Mouse (Mus musculus) ES-E14 (cell line): ENCODE measurements at regions not wholly inside any gene's neighbourhood (a gene's known extent, or its start where the extent isn't known, plus 50 kb on each side); places are given as distances from the start of the nearest gene placed in this dataset.

ENCODE experiments used
- DNase-seq: peaks from one replicate; pipeline ENCODE4 v3.0.0-alpha.2; 2013; ENCODE audit warnings: low read depth, low spot score
- H3K27ac ChIP-seq: 2 replicates; pipeline ENCODE4 v1.5.1; 2012; ENCODE audit warnings: low read depth, mild to moderate bottlenecking, low read length, moderate library complexity, mixed read lengths; ENCODE audit not compliant: poor library complexity, insufficient read depth, severe bottlenecking
- H3K36me3 ChIP-seq: 2 replicates; pipeline ENCODE4 v1.6.1; 2012; ENCODE audit warnings: mild to moderate bottlenecking, low read length, moderate library complexity, mixed read lengths; ENCODE audit not compliant: control insufficient read depth, poor library complexity, insufficient read depth, severe bottlenecking
- H3K4me1 ChIP-seq, 2 experiments: fragments of 150-350 bp in 1 of 2; sonication (generic) in 1 of 2; 2 replicates each; pipeline ENCODE4 v1.6.1; 2012; ENCODE audit warnings: low read length in 2 of 2, mild to moderate bottlenecking in 1 of 2, mixed read lengths in 1 of 2; ENCODE audit not compliant: control insufficient read depth in 2 of 2, insufficient read depth in 2 of 2, poor library complexity in 1 of 2
- H3K4me3 ChIP-seq, 2 experiments: fragments of 150-350 bp in 1 of 2; sonication (generic) in 1 of 2; 2 replicates each; pipeline ENCODE4 v1.5.1; 2012; ENCODE audit warnings: low read length in 2 of 2, low read depth in 1 of 2, mild to moderate bottlenecking in 1 of 2, mixed read lengths in 1 of 2; ENCODE audit not compliant: insufficient read depth in 1 of 2, poor library complexity in 1 of 2, severe bottlenecking in 1 of 2
- H3K9ac ChIP-seq: 2 replicates; pipeline ENCODE4 v1.6.1; 2012; ENCODE audit warnings: low read depth, mild to moderate bottlenecking, low read length, mixed read lengths; ENCODE audit not compliant: poor library complexity, insufficient read depth, severe bottlenecking
- H3K9me3 ChIP-seq: fragments of 150-350 bp; sonication (generic); 2 replicates; pipeline ENCODE4 v1.6.1; 2012; ENCODE audit warnings: low read depth, mild to moderate bottlenecking, low read length; ENCODE audit not compliant: control insufficient read depth, insufficient read depth
- CHD2 ChIP-seq: IDR thresholded peaks from 2 replicates; pipeline ENCODE4 v1.6.1; 2014; ENCODE audit warnings: mild to moderate bottlenecking, low read depth, low read length, inconsistent platforms
- HCFC1 ChIP-seq: IDR thresholded peaks from 2 replicates; pipeline ENCODE4 v1.6.1; 2012; ENCODE audit warnings: low read length, inconsistent platforms, borderline replicate concordance; ENCODE audit not compliant: insufficient read depth
- MAFK ChIP-seq: IDR thresholded peaks from 2 replicates; pipeline ENCODE4 v1.6.1; 2014; ENCODE audit warnings: mild to moderate bottlenecking, low read depth, low read length, inconsistent platforms; ENCODE audit not compliant: insufficient read depth
- ZC3H11A ChIP-seq: IDR thresholded peaks from 2 replicates; pipeline ENCODE4 v1.6.1; 2012; ENCODE audit warnings: low read depth, mild to moderate bottlenecking, inconsistent platforms, low read length, borderline replicate concordance
- ZNF384 ChIP-seq: IDR thresholded peaks from 2 replicates; pipeline ENCODE4 v1.6.1; 2012; ENCODE audit warnings: low read depth, low read length, inconsistent platforms
- in situ Hi-C, 2 experiments: fragments of 600-800 bp; cut with MboI; formaldehyde crosslinking; loops; one replicate each; pipeline ENCODE4 v1.15.1; 2025; ENCODE audit warnings: low sequenced_read_pairs in 2 of 2, inconsistent platforms in 1 of 2; ENCODE audit not compliant: unreplicated experiment in 2 of 2

GRCm38 (mm10) chr10:19177414-19177813, 162.0 kb upstream of the Tnfaip3 start:
- in situ Hi-C loops: no loop called here
- no peak for TF ChIP-seq MAFK
- TF ChIP-seq CHD2: no peak
- no peak for TF ChIP-seq ZC3H11A
- no peak for TF ChIP-seq ZNF384
- no peak for TF ChIP-seq HCFC1
- H3K36me3 ChIP-seq: no peaks in the 10 kb centered on the region
- no peaks in the 10 kb centered on the region for H3K9me3 ChIP-seq
- H3K4me1 ChIP-seq: peaks cover 0 to 6% of the 10 kb centered on the region in 2 experiments; a peak in 1 of 4 replicates
- H3K9ac ChIP-seq: no peak overlapping the region
- H3K27ac ChIP-seq: no peak overlapping the region
- no peak overlapping the region for H3K4me3 ChIP-seq
- no peak for DNase-seq

DNA sequence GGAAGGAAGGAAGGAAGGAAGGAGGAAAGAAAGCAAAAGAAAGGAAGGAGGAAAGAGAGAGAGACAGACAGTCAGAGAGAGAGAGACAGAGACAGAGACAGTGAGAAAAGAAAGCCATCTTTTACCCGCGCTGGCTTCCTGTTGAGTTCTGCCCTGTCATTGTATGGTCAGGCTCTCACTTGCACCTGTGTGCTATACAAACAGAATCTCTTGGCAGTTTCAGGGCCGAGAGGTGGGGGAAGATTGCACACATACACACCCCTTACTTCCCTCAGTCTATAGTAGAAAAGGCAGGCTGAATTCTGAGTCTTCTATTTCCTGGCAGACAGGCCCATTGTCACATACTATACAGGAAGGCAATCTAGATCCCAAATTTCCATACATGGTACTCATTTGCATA, 160.8 kb upstream of the Tnfaip3 start:
- H3K27ac ChIP-seq: no peak overlapping the region
- no peak for DNase-seq
- H3K9me3 ChIP-seq: no peaks in the 10 kb centered on the region
- no peak overlapping the region for H3K9ac ChIP-seq
- H3K36me3 ChIP-seq: no peaks in the 10 kb centered on the region
- H3K4me1 ChIP-seq: peaks cover 0 to 6% of the 10 kb centered on the region in 2 experiments; a peak in 1 of 4 replicates
- in situ Hi-C loops: no loop called here
- TF ChIP-seq HCFC1 (no peak), CHD2 (no peak), MAFK (no peak), ZC3H11A (no peak), ZNF384 (no peak)
- no peak overlapping the region for H3K4me3 ChIP-seq

- H3K4me1 ChIP-seq: peaks cover 0 to 7% of the 10 kb centered on the region in 2 experiments; a peak in 1 of 4 replicates
- H3K9ac ChIP-seq: no peak overlapping the region
- no peak for DNase-seq
- H3K9me3 ChIP-seq: no peaks in the 10 kb centered on the region
- TF ChIP-seq MAFK (no peak), ZNF384 (no peak), HCFC1 (no peak), ZC3H11A (no peak), CHD2 (no peak)
- H3K36me3 ChIP-seq: no peaks in the 10 kb centered on the region
- in situ Hi-C loops: no loop called here
- no peak overlapping the region for H3K4me3 ChIP-seq
- no peak overlapping the region for H3K27ac ChIP-seq
Measured at GRCm38 (mm10) chr10:19171834-19172233, 156.4 kb upstream of the Tnfaip3 start.

GRCm38 (mm10) chr10:19170596-19170995, 155.1 kb upstream of the Tnfaip3 start:
- Histone ChIP-seq H3K9ac (no peak overlapping the region), H3K9me3 (no peaks in the 10 kb centered on the region), H3K27ac (no peak overlapping the region), H3K4me3 (no peak overlapping the region), H3K4me1 (peaks cover 0 to 7% of the 10 kb centered on the region in 2 experiments; a peak in 1 of 4 replicates), H3K36me3 (no peaks in the 10 kb centered on the region)
- TF ChIP-seq CHD2 (no peak), MAFK (no peak), HCFC1 (no peak), ZNF384 (no peak), ZC3H11A (no peak)
- in situ Hi-C loops: no loop called here
- no peak for DNase-seq

DNA sequence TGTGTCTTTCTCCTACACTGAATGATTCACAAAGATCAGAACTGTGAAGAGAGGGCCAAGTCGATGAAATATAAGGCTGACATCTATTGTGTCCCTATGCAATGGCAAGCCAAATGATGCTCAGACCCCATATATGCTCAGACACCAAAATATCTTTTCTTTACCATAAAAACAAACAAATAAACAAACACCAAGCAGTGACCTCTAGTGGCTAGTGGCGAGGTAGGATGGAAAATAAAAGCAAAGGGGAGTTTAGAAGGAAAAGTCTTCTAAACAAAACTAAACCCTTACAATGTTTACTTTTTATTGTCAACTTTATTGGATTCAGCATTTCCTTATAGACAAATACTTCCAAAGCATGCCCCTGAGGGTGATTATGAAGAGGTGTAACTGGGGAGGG, 153.8 kb upstream of the Tnfaip3 start:
- no peak overlapping the region for H3K4me3 ChIP-seq
- H3K36me3 ChIP-seq: no peaks in the 10 kb centered on the region
- DNase-seq: no peak
- no peak overlapping the region for H3K27ac ChIP-seq
- no peak overlapping the region for H3K9ac ChIP-seq
- peaks cover 0 to 7% of the 10 kb centered on the region in 2 experiments; a peak in 1 of 4 replicates for H3K4me1 ChIP-seq
- no peak for TF ChIP-seq MAFK
- TF ChIP-seq HCFC1: no peak
- no peak for TF ChIP-seq ZNF384
- TF ChIP-seq ZC3H11A: no peak
- TF ChIP-seq CHD2: no peak
- no peaks in the 10 kb centered on the region for H3K9me3 ChIP-seq
- in situ Hi-C loops: no loop called here
